11 mouse cellular contexts compared by ENCODE assay signal in genomic region chr1:86469876-86470275, GRCm38 (mm10). TPM values are rescaled to one million over a fixed set of nuclear protein-coding genes. Genes with fewer than 3 reads are reported as not detected.
A peak's percentile ranks its signal among the peaks of the same experiment; 100 is the strongest.
DNase-seq lines count a peak whose midpoint lies in the region; ATAC-seq and TF ChIP-seq lines count a peak whose summit lies in the region.
"Had no signal": no experiment of that assay in that cellular context is flagged by ENCODE, and none has a peak within 500 bp of the region (broad histone marks: within the 10 kb centered on the region; RNA-seq: fewer than 3 reads in every experiment).

No protein-coding gene starts in this region.

- no peaks in the 10 kb centered on the region for H3K9me3 ChIP-seq in heart, embryonic 12.5 days (replicated peaks)
- 0 out of 2 replicates have a peak, but pooled peaks cover 3% of the 10 kb centered on the region for H3K9me3 ChIP-seq in embryonic facial prominence, embryonic 14.5 days (ENCODE audit: control insufficient read depth, low read length)
- H3K9me3 ChIP-seq: intestine, embryonic 15.5 days had no signal

- no peak for TF ChIP-seq POLR2A in liver, adult 2 months (IDR thresholded peaks at IDR 0.05; ENCODE audit: extremely low read depth, insufficient read depth, low read length)
- no peak for TF ChIP-seq POLR2A in small intestine, adult 2 months (IDR thresholded peaks at IDR 0.05; ENCODE audit: low read depth, low read length)

- no peak overlapping the region for H3K4me2 ChIP-seq in heart, embryonic 12.5 days
- no peak overlapping the region for H3K4me2 ChIP-seq in embryonic facial prominence, embryonic 14.5 days (ENCODE audit: low read depth, low read length)

- no peak overlapping the region for H3K9ac ChIP-seq in heart, embryonic 12.5 days
- no peak overlapping the region for H3K9ac ChIP-seq in liver, adult 2 months (ENCODE audit: low read depth, low read length)
- no peak overlapping the region for H3K9ac ChIP-seq in embryonic facial prominence, embryonic 14.5 days (ENCODE audit: low read depth, low read length)
- H3K9ac ChIP-seq: intestine, embryonic 15.5 days had no signal

- H3K27me3 ChIP-seq in heart, embryonic 12.5 days (replicated peaks): no peaks in the 10 kb centered on the region
- no peaks in the 10 kb centered on the region for H3K27me3 ChIP-seq in liver, adult 2 months (ENCODE audit: control insufficient read depth, insufficient read depth, low read length)
- no peaks in the 10 kb centered on the region for H3K27me3 ChIP-seq in embryonic facial prominence, embryonic 14.5 days (replicated peaks; ENCODE audit: control insufficient read depth, insufficient read depth, low read length)
- no peaks in the 10 kb centered on the region for H3K27me3 ChIP-seq in small intestine, adult 2 months (ENCODE audit: control insufficient read depth, insufficient read depth, low read length)
- H3K27me3 ChIP-seq: intestine, embryonic 15.5 days had no signal

- H3K27ac ChIP-seq in heart, embryonic 12.5 days (ENCODE audit: poor library complexity, severe bottlenecking): peak overlapping the region; percentile 99
- H3K27ac ChIP-seq in liver, adult 2 months (replicated peaks; ENCODE audit: insufficient read depth, low read depth, low read length): peak overlapping the region; percentile 66
- H3K27ac ChIP-seq in embryonic facial prominence, embryonic 14.5 days (replicated peaks; ENCODE audit: low read depth, low read length): 0 out of 2 replicates have a peak overlapping the region, but pooled peaks have one; percentile 28
- H3K27ac ChIP-seq in small intestine, adult 2 months (ENCODE audit: insufficient read depth, low read depth, low read length): peak overlapping the region; percentile 50; the same call in 1 of the 2 replicates

- ATAC-seq in heart, embryonic 12.5 days (ENCODE audit: insufficient number of reproducible peaks, low FRiP score): no peak
- ATAC-seq in embryonic facial prominence, embryonic 14.5 days (ENCODE audit: low read depth): no peak
- ATAC-seq: forebrain, embryonic 14.5 days had no signal

- no peak for TF ChIP-seq CTCF in liver, adult 2 months (IDR thresholded peaks at IDR 0.05; ENCODE audit: low read depth, low read length)
- TF ChIP-seq CTCF in small intestine, adult 2 months (IDR thresholded peaks at IDR 0.05; ENCODE audit: extremely low read depth, insufficient read length, insufficient replicate concordance, low read depth, low read length): no peak

- H3K79me2 ChIP-seq in liver, adult 2 months (ENCODE audit: control insufficient read depth, insufficient read depth, low read length): no peaks in the 10 kb centered on the region

- no peak for DNase-seq in heart, adult 18-20 months
- no peak for DNase-seq in liver, adult 2 months (ENCODE audit: extremely low read depth, low read depth, low spot score)
- no peak for DNase-seq in liver
- no peak for DNase-seq in embryonic facial prominence, embryonic 14.5 days (ENCODE audit: low spot score)
- DNase-seq in thymus, postnatal 0 days (ENCODE audit: low spot score): no peak
- DNase-seq in cerebellum, postnatal 14 days: no peak
- DNase-seq: layer of hippocampus, postnatal 36 days had no signal

- H3K4me3 ChIP-seq in heart, embryonic 12.5 days: no peak overlapping the region
- no peak overlapping the region for H3K4me3 ChIP-seq in liver, adult 2 months (ENCODE audit: insufficient read depth, low read depth, low read length)
- H3K4me3 ChIP-seq in embryonic facial prominence, embryonic 14.5 days (ENCODE audit: low read depth, low read length): no peak overlapping the region
- no peak overlapping the region for H3K4me3 ChIP-seq in small intestine, adult 2 months (ENCODE audit: low read depth, low read length)
- H3K4me3 ChIP-seq: intestine, embryonic 15.5 days had no signal

- H3K36me3 ChIP-seq in heart, embryonic 12.5 days: no peaks in the 10 kb centered on the region
- no peaks in the 10 kb centered on the region for H3K36me3 ChIP-seq in liver, adult 2 months (ENCODE audit: control insufficient read depth, insufficient read depth, low read length)
- no peaks in the 10 kb centered on the region for H3K36me3 ChIP-seq in embryonic facial prominence, embryonic 14.5 days (ENCODE audit: control insufficient read depth, insufficient read depth, low read length)
- H3K36me3 ChIP-seq in small intestine, adult 2 months (ENCODE audit: control insufficient read depth, insufficient read depth, low read length): no peaks in the 10 kb centered on the region
- H3K36me3 ChIP-seq: intestine, embryonic 15.5 days had no signal

- peaks cover 25% of the 10 kb centered on the region for H3K4me1 ChIP-seq in heart, embryonic 12.5 days (replicated peaks)
- peaks cover 11% of the 10 kb centered on the region for H3K4me1 ChIP-seq in liver, adult 2 months (ENCODE audit: control insufficient read depth, insufficient read depth, low read length)
- H3K4me1 ChIP-seq in embryonic facial prominence, embryonic 14.5 days (ENCODE audit: control insufficient read depth, insufficient read depth, low read length): peaks cover 22% of the 10 kb centered on the region
- H3K4me1 ChIP-seq in small intestine, adult 2 months (ENCODE audit: control insufficient read depth, insufficient read depth, insufficient read length, low read length): peaks cover 20% of the 10 kb centered on the region

- WGBS in heart, embryonic 12.5 days: 90% methylated on average over 4 of the region's 4 CpGs
- WGBS in liver, adult 2 months: 41% methylated on average over 4 of the region's 4 CpGs
- WGBS in embryonic facial prominence, embryonic 14.5 days: 91% methylated on average over 4 of the region's 4 CpGs
- 87% methylated on average over 4 of the region's 4 CpGs for WGBS in small intestine, adult 2 months

RNA-seq across cellular contexts. Expression of gene Tex44, which starts 43.7 kb away (rescaled TPM):
- not detected in 2 replicates for polyA plus RNA-seq in heart, embryonic 12.5 days (2016; fragmentation: Nextera tagmentation; extraction: Ambion mirVana)
- not detected for total RNA-seq in heart, adult 18-20 months (2021)
- total RNA-seq in liver, adult 2 months (2014; rRNA removed): not detected in 2 replicates
- not detected in 2 replicates for polyA plus RNA-seq in liver, adult 2 months (2012; rRNA removed)
- not detected in 2 replicates for polyA plus RNA-seq in embryonic facial prominence, embryonic 14.5 days (2014; fragmentation: Nextera tagmentation; extraction: Ambion mirVana)
- polyA plus RNA-seq in small intestine, adult 2 months (2012; rRNA removed): not detected in 2 replicates
- polyA plus RNA-seq in thymus, postnatal 0 days (2015; fragmentation: Nextera tagmentation; extraction: Ambion mirVana): 0.08 TPM in 1 of 2 replicates, not detected in the other
- total RNA-seq: layer of hippocampus, postnatal 36 days had no signal
- polyA plus RNA-seq: forebrain, embryonic 14.5 days; intestine, embryonic 15.5 days had no signal

RNA-seq across cellular contexts. Expression of gene Nmur1, which starts 43.8 kb away (rescaled TPM):
- not detected in 2 replicates for polyA plus RNA-seq in heart, embryonic 12.5 days (2016; fragmentation: Nextera tagmentation; extraction: Ambion mirVana)
- not detected for total RNA-seq in heart, adult 18-20 months (2021)
- not detected in 2 replicates for total RNA-seq in liver, adult 2 months (2014; rRNA removed)
- polyA plus RNA-seq in liver, adult 2 months (2012; rRNA removed): not detected in 2 replicates
- not detected in 2 replicates for polyA plus RNA-seq in embryonic facial prominence, embryonic 14.5 days (2014; fragmentation: Nextera tagmentation; extraction: Ambion mirVana)
- polyA plus RNA-seq in small intestine, adult 2 months (2012; rRNA removed): 5.6 and 11.1 TPM in 2 replicates
- 0.17 TPM in 1 of 2 replicates, not detected in the other for polyA plus RNA-seq in thymus, postnatal 0 days (2015; fragmentation: Nextera tagmentation; extraction: Ambion mirVana)
- total RNA-seq: layer of hippocampus, postnatal 36 days had no signal
- polyA plus RNA-seq: forebrain, embryonic 14.5 days had no signal

RNA-seq across cellular contexts. Expression of gene Ptma, which starts 56.6 kb away (rescaled TPM):
- polyA plus RNA-seq in heart, embryonic 12.5 days (2016; fragmentation: Nextera tagmentation; extraction: Ambion mirVana): 1,057 and 1,113 TPM in 2 replicates
- total RNA-seq in heart, adult 18-20 months (2021): 100 to 1,000 TPM; 212 TPM
- 259 and 274 TPM in 2 replicates for total RNA-seq in liver, adult 2 months (2014; rRNA removed)
- polyA plus RNA-seq in liver, adult 2 months (2012; rRNA removed): 214 and 240 TPM in 2 replicates
- 1,814 and 2,055 TPM in 2 replicates for polyA plus RNA-seq in embryonic facial prominence, embryonic 14.5 days (2014; fragmentation: Nextera tagmentation; extraction: Ambion mirVana)
- polyA plus RNA-seq in small intestine, adult 2 months (2012; rRNA removed): 212 and 749 TPM in 2 replicates
- polyA plus RNA-seq in thymus, postnatal 0 days (2015; fragmentation: Nextera tagmentation; extraction: Ambion mirVana): 3,795 and 4,477 TPM in 2 replicates

Comparison
In these comparisons a context has a peak if more than half of its experiments do, and no peak if none do; other contexts are left out.
1. H3K27ac ChIP-seq: peak in every context shown above with its lines; median percentile 99 in heart, embryonic 12.5 days; 66 in liver, adult 2 months; 50 in small intestine, adult 2 months; 28 in embryonic facial prominence, embryonic 14.5 days.